Mouse (Mus musculus) CD4-positive helper T cell, adult 2 months (primary cell): ENCODE measurements around the gene Rassf9.

Source experiments
- DNase-seq: peaks from one replicate; pipeline ENCODE4 v3.0.0-alpha.2; 2012; ENCODE audit warnings: low read depth, missing footprints, low spot score

Rassf9 gene

DNA sequence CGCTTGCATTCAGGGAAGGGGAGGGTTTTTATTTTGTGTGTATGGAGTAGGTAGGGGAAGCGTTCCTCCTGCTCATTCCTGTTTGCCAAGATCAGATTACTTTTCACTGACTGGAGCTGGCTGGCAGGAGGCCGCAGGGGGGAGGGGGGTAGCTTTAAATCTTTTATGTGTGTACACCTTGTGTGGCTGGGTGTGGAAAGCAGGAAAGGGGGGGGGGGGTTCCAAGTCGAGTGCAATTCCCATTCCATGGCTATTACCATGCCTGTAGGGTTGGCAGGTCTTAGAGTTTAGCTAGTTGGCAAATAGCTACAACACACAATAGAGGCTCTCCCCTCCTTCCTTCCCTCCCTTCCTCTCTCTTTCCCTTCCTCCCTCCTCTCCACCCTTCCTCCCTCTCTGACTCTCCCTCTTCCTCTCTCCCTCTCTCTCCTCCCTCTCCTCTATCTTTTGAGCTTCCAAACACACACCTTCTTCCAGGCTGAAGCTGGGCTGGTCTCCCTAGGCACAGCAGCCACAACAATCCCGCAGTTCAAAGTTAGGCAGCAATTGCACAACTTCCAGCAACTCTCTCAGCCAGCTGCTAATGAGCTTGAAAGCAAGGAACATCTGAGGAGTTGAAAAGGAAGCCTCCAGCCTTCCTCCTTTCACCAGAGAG, at the start of gene Rassf9:
Gene Rassf9 (plus strand): TSS at position 416 of the 655 bp plus-strand sequence.
- no peak for DNase-seq

DNA sequence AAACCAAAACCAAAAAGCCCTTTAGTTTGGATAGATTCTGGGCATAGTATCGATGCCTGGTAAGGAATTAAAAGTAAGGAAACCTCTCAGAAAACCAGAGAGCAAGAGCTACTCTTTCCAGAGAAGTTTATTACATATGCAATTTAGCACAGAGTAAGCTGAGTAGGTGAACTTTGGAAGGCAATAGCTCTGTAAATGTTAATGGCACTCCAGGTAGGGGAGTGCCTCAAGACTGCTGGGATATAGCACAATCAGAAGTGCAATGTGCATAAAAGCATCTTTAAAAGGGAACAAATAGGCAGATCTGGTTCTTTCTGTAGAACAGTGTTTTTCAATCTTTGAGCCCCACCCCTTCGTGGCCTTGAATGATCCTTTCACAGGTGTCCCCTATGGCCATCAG, 42.6 kb upstream of the Rassf9 start:
- no peak for DNase-seq

DNA sequence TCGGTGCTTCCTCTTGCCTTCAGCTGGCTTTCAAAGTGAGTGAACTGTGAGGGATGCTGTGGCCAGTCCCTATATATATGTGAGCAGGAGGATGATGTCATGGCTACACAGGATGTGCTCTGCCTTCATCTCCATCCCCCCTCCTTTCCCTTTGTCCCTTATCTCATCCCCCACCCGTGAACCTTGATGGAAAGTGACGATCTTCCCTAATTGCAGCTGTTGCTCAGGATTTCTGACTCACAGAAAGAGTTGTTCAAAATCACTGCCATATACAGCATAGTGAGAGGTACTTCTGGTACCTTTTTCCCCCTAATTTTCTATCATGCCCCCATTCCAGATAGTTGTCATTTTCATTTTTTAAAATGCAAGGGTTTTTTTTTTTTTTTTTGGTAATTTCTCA, 21.6 kb upstream of the Rassf9 start, which contains the start of gene Nts:
Gene Nts (minus strand): TSS at position 101 of the 400 bp plus-strand sequence.
- no peak for DNase-seq

DNA sequence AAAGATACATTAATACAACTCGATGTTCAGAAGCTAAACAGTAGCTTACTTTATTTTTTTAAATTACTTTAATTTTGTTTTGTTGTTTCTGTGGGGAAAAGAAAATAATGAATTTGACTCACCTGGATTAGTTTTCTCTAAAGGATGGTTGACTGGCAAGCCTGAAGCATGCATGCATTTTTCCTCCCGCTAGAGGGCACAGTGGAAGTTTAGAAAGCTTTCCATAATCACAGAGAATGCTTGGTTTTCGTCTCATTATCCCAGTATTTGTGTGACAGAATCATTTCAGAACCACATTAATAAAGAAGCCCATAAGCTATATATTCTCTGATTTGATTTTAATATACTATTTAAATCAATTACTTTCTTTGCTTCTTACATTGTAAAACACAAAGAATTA, 20.2 kb upstream of the Rassf9 start:
- DNase-seq, result no peak

DNA sequence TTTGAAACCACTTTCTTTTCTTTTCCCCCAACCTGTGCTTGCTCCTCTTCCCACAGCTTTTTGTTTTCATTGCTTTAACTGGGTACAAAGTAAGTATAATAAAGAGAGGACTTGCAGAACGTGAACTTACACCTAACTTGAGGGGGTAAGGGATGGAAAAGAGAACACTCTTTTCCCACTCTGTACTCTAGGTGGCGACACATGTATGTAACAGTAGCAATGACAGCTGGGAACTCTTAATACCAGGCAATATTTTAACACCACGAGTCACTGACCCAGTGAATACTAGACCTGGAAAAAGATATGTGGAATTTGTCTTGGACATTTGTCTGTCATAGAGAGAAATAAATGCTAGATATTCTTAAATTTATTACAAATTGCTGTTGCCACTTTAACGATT, 13.3 kb upstream of the Rassf9 start:
- no peak for DNase-seq

DNA sequence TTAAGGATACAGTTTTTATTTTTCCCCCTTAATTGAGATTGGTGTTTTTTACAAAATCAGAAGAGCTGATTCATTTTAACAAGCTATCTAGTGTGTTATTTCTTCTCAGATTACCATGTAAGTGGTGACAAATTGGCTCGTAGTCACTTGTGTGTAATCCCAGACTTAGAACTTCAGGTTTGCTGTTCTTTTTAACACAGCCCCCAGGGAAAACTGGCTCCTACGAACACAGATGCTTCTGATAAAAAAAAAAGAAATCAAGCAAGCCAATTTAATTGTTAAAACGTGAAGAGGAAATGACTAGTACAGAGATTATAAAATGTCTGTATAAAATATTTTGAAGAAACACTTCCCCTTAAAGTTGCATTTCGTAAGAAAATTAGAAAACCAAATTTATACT, 4.6 kb upstream of the Rassf9 start:
- no peak for DNase-seq

DNA sequence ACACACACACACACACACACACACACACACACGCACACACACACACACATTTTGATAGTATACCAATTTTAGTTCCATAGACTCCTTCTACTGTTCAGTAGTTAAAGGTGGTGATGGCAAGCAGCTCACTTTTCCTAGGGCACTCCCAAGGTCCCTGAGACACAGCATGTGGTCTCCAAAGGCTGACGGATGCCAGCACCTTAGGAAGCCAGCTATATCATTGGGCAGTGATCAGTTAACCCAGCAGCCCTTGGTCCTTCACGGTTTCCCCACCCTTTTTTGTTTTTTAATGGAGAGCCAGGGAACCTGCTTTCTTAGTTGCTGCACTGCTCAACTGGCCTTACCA, 588 bp upstream of the Rassf9 start:
- no peak for DNase-seq

DNA sequence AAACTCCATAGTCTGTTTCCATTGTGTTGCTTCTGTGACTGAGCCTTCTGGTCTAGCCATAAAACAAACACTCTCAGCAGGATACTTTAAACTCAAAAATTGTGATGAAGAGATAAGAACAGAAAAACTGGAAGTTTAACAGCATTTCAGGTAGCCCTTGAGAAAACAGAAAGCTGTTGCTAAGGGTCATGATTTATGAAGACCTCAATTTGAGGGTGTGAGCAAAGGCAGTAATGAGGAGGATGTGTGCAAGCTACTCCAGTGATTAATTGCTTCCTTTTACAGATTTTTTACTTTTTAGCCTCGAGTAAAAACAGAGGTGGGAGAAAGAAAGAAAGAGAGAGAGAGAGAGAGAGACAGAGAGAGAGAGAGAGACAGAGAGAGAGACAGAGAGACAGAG, 2.1 kb downstream of the Rassf9 start:
- DNase-seq, result no peak

DNA sequence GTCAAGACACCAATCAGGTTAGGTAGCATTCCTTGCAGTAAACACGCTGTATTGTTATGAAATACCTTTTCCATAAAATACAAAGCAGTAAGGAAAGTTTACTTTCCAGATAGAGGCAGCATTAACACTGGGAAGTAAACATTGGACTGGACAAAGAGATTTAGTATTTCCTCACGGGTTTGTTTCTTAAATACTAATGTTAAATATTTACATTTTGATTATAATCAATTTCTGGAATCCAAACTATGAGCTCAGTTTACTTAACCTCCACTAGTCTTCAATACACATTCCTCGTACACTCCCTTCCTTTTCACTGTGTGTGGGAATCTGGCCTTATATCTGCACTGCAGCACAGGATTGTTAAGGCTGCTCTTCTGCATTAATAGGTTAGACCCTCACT, 15.9 kb downstream of the Rassf9 start:
- DNase-seq, result no peak

DNA sequence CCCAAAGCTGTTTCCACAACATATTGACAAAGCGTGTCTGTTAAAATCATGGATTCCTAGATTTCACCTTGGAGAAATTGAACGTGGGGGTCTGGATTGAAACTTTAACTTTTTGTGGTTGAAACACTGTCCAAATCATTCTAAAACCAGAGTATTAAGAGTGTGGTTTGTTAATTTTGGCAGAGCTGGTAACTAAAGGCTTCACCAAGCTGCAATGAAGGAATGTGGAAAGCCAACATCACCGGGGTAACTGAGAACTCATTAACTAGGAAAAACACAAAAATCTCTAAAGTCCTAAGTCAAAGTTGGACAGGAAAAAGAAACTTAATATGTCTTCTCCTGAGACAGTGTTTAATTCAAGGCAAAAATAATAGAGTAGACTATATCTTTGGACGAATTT, 41.9 kb downstream of the Rassf9 start:
- no peak for DNase-seq

DNA sequence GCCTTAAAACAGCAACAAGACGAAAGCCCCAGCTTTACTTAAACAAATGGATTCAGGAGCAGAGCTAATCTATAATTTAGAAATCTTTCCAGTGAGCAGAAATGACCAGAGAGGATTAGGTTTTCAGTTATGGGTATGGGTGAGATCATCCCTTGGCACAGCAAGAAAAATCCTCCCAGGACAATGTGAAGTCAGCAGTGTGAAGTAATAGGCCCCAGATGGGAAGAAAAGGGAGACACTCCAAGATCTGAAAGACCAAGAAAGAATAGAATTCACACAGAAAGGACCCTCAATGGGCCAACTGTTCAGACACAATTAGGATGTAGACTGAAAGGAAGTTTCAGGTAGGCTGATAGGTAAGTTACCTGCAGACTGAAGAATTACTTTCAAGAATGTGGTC, 50.5 kb downstream of the Rassf9 start:
- DNase-seq, result no peak

DNA sequence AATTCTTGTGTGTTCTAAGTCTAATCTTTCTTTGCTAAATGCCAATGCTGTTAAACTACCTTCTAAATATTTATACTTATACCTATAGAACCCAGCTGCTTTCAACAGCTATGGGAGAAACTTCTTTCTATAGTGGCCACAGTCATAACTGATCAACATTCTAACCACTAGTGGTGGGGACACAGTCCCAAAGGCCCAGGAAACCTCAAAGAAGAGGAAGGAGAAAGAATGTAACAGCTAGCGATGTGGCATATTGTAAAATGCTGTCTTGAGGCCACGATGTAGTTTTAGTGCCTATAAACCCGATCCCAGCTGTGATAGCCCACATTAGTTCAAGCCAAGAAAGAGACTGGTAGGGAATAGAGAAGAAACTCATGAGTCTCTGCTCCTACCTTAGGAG, 65.9 kb downstream of the Rassf9 start:
- no peak for DNase-seq

DNA sequence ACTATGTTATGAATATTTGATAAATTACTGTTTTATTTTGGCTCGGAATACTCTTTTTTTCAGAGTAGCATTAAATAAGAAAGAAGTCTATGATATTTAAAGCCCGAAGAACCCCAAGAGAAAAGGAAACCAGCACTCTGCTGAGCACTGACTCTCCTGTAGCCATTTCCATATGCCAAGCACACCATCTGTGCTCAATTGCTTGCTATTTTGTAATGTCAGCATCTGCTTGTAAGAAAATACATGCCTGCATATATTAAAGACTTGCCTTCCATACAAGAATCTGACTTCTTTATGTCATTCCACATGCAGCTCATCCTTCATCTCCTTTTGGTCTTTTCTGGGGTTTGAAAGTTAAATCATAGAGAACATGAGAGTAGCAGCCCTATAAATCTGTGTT, 82.3 kb downstream of the Rassf9 start:
- no peak for DNase-seq
